Mouse (Mus musculus) CH12.LX (cell line): ENCODE measurements around the gene Fahd2a. TPM values are rescaled to one million over a fixed set of nuclear protein-coding genes. Genes with fewer than 3 reads are reported as not detected.
A peak's percentile ranks its signal among the peaks of the same experiment; 100 is the strongest.

Source experiments
- DNase-seq: peaks from one replicate; pipeline ENCODE4 v3.0.0-alpha.2; 2013; ENCODE audit errors: extremely low read depth
- H3K27ac ChIP-seq: 2 replicates; pipeline ENCODE4 v1.5.1; 2012; ENCODE audit warnings: low read depth, mild to moderate bottlenecking, control low read depth, moderate library complexity; ENCODE audit not compliant: insufficient read depth
- H3K27me3 ChIP-seq: replicated peaks from 2 replicates; pipeline ENCODE3; 2012; ENCODE audit warnings: inconsistent platforms
- H3K36me3 ChIP-seq, 2 experiments: replicated peaks in 1 of 2; 2 replicates each; pipeline versions ENCODE3 to v1.6.1; 2012; ENCODE audit warnings: inconsistent platforms in 1 of 2, low read length in 1 of 2, mild to moderate bottlenecking in 1 of 2, mixed read lengths in 1 of 2, moderate library complexity in 1 of 2; ENCODE audit not compliant: control insufficient read depth in 1 of 2, insufficient read depth in 1 of 2
- H3K4me1 ChIP-seq, 2 experiments: 2 replicates each; pipeline ENCODE4 v1.6.1; 2012; ENCODE audit warnings: inconsistent platforms in 1 of 2, moderate library complexity in 1 of 2; ENCODE audit not compliant: insufficient read depth in 2 of 2, control insufficient read depth in 1 of 2
- H3K4me2 ChIP-seq: 2 replicates; pipeline ENCODE4 v1.6.1; 2012; ENCODE audit warnings: low read depth, mild to moderate bottlenecking, control low read depth; ENCODE audit not compliant: poor library complexity, insufficient read depth, severe bottlenecking
- H3K4me3 ChIP-seq, 3 experiments: fragments of 150-350 bp in 1 of 3; sonication (generic) in 1 of 3; replicated peaks in 1 of 3; 2 replicates each; pipeline versions ENCODE3 to v1.5.1; 2011 to 2012; ENCODE audit warnings: low read depth in 2 of 3, low read length in 2 of 3, mild to moderate bottlenecking in 2 of 3, moderate library complexity in 2 of 3, control low read depth in 1 of 3, improper control_type of control experiment in 1 of 3, inconsistent platforms in 1 of 3, mixed read lengths in 1 of 3; ENCODE audit not compliant: poor library complexity in 1 of 3
- H3K79me2 ChIP-seq: replicated peaks from 2 replicates; pipeline ENCODE4 v1.6.1; 2012; ENCODE audit warnings: mild to moderate bottlenecking, moderate library complexity; ENCODE audit not compliant: control insufficient read depth, poor library complexity, insufficient read depth, severe bottlenecking; ENCODE audit errors: extremely low read depth
- H3K9ac ChIP-seq: 2 replicates; pipeline ENCODE4 v1.6.1; 2012; ENCODE audit warnings: low read depth, mild to moderate bottlenecking, control low read depth, moderate library complexity; ENCODE audit not compliant: insufficient read depth
- H3K9me3 ChIP-seq: replicated peaks from 2 replicates; pipeline ENCODE3; 2012; ENCODE audit warnings: low read length, inconsistent platforms, mixed read lengths
- BHLHE40 ChIP-seq: IDR thresholded peaks from 2 replicates; pipeline ENCODE4 v1.6.1; 2011; ENCODE audit warnings: mild to moderate bottlenecking, low read depth, low read length, improper control_type of control experiment
- CHD1 ChIP-seq: IDR thresholded peaks from 2 replicates; pipeline ENCODE4 v1.6.1; 2012; ENCODE audit warnings: low read depth, low read length, improper control_type of control experiment, inconsistent platforms
- CHD2 ChIP-seq: IDR thresholded peaks from 2 replicates; pipeline ENCODE4 v1.6.1; 2011; ENCODE audit warnings: low read length, improper control_type of control experiment
- CTCF ChIP-seq, 2 experiments: IDR thresholded peaks in 1 of 2; conservative IDR thresholded peaks in 1 of 2; 2 replicates each; pipeline ENCODE4 v1.5.1; 2011 to 2012; ENCODE audit warnings: low read depth in 2 of 2, low read length in 2 of 2, improper control_type of control experiment in 1 of 2, inconsistent platforms in 1 of 2, mild to moderate bottlenecking in 1 of 2, moderate library complexity in 1 of 2
- E2F4 ChIP-seq: IDR thresholded peaks from 2 replicates; pipeline ENCODE4 v1.6.1; 2011; ENCODE audit warnings: low read depth, low read length, improper control_type of control experiment; ENCODE audit not compliant: insufficient replicate concordance
- EP300 ChIP-seq: IDR thresholded peaks from 2 replicates; pipeline ENCODE4 v1.6.1; 2011; ENCODE audit warnings: low read length, improper control_type of control experiment
- GABPA ChIP-seq: IDR thresholded peaks from 2 replicates; pipeline ENCODE4 v1.6.1; 2012; ENCODE audit warnings: low read depth, low read length, improper control_type of control experiment, inconsistent platforms; ENCODE audit not compliant: insufficient replicate concordance
- IRF4 ChIP-seq: IDR thresholded peaks from 2 replicates; pipeline ENCODE4 v1.6.1; 2014; ENCODE audit warnings: low read depth, mild to moderate bottlenecking, inconsistent platforms, low read length, improper control_type of control experiment
- JUN ChIP-seq: IDR thresholded peaks from 2 replicates; pipeline ENCODE4 v1.6.1; 2011; ENCODE audit warnings: low read depth, mild to moderate bottlenecking, low read length, improper control_type of control experiment, moderate library complexity; ENCODE audit not compliant: insufficient read depth
- KAT2A ChIP-seq: IDR thresholded peaks from 2 replicates; pipeline ENCODE4 v1.6.1; 2012; ENCODE audit warnings: low read length, improper control_type of control experiment, inconsistent platforms; ENCODE audit not compliant: insufficient replicate concordance
- MAFK ChIP-seq: IDR thresholded peaks from 2 replicates; pipeline ENCODE4 v1.6.1; 2011; ENCODE audit warnings: low read length, improper control_type of control experiment; ENCODE audit not compliant: insufficient replicate concordance
- MXI1 ChIP-seq: IDR thresholded peaks from 2 replicates; pipeline ENCODE4 v1.6.1; 2011; ENCODE audit warnings: mild to moderate bottlenecking, low read depth, low read length, improper control_type of control experiment
- MYC ChIP-seq: IDR thresholded peaks from 2 replicates; pipeline ENCODE4 v1.6.1; 2011; ENCODE audit warnings: low read depth, mild to moderate bottlenecking, improper control_type of control experiment, low read length
- POLR2AphosphoS2 ChIP-seq: IDR thresholded peaks from 2 replicates; pipeline ENCODE4 v1.6.1; 2011; ENCODE audit warnings: low read depth, low read length, improper control_type of control experiment
- RAD21 ChIP-seq: IDR thresholded peaks from 2 replicates; pipeline ENCODE4 v1.6.1; 2011; ENCODE audit warnings: low read depth, mild to moderate bottlenecking, low read length, improper control_type of control experiment, moderate library complexity
- RCOR1 ChIP-seq: conservative IDR thresholded peaks from 2 replicates; pipeline ENCODE4 v1.6.1; 2012; ENCODE audit warnings: low read depth, mild to moderate bottlenecking, inconsistent platforms, low read length, improper control_type of control experiment
- SIN3A ChIP-seq: IDR thresholded peaks from 2 replicates; pipeline ENCODE4 v1.6.1; 2012; ENCODE audit warnings: low read length, improper control_type of control experiment, inconsistent platforms
- SMC3 ChIP-seq: IDR thresholded peaks from 2 replicates; pipeline ENCODE4 v1.6.1; 2011; ENCODE audit warnings: low read depth, low read length, improper control_type of control experiment
- TCF12 ChIP-seq: IDR thresholded peaks from 2 replicates; pipeline ENCODE4 v1.6.1; 2014; ENCODE audit warnings: low read depth, mild to moderate bottlenecking, inconsistent platforms, low read length, improper control_type of control experiment
- UBTF ChIP-seq: IDR thresholded peaks from 2 replicates; pipeline ENCODE4 v1.6.1; 2012; ENCODE audit warnings: low read depth, mild to moderate bottlenecking, inconsistent platforms, low read length, improper control_type of control experiment, moderate library complexity
- USF2 ChIP-seq: conservative IDR thresholded peaks from 2 replicates; pipeline ENCODE4 v1.6.1; 2011; ENCODE audit warnings: low read depth, low read length, improper control_type of control experiment
- dilution Hi-C: fragments of 300-500 bp; cut with MboI; formaldehyde crosslinking; loops from 2 replicates; pipeline ENCODE4 v1.14.3; 2020; ENCODE audit warnings: low sequenced_read_pairs; ENCODE audit not compliant: extremely low pct_unique_long_range_greater_than_20kb, extremely low pct_ligation_motif_present
- in situ Hi-C: fragments of 300-500 bp; cut with MboI; formaldehyde crosslinking; loops from 3 replicates; pipeline ENCODE4 v1.14.3; 2019; ENCODE audit warnings: low sequenced_read_pairs, low pct_ligation_motif_present, low pct_unique_long_range_greater_than_20kb, mixed read lengths
- polyA plus RNA-seq: library from polyadenylated mRNA; unstranded; fragments of >175 nt; gene quantifications from 2 replicates; pipeline ENCODE4 v1.2.1, GENCODE M21; 2012; ENCODE audit warnings: low read depth; ENCODE audit not compliant: insufficient read length
- total RNA-seq, 2 experiments: library from RNA; depleted of rRNA; stranded (reverse); fragments of 300-350 nt in 1 of 2; fragments of >200 nt in 1 of 2; gene quantifications; 2 replicates each; pipeline ENCODE4 v1.2.3; 2012 to 2014

The Fahd2a gene
- total and polyA plus RNA-seq, 3 experiments, result 4.5 to 9.9 (median 6.6) TPM

DNA sequence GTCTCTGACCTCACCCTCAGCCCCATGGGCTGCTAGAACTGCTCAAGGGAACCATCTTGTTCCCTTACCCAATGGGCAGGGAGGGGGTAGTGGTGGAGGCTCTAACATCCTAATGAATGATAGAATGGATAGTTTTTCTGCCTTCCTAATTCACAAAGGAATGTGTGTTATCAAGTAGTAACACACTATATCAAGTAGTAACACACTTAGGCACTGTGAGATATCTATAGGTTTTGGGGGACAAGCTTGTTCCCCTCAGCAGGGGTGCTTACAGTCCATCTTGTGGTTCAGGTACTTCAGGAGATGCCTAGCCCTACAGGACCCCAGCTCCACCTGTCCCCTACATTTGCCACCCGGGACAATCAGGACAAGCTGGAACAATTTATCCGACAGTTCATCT is 8.8 kb downstream of the Fahd2a start:
- Histone ChIP-seq H3K4me1 (no peaks in the 10 kb centered on the region), H3K9ac (no peak overlapping the region), H3K79me2 (no peaks in the 10 kb centered on the region), H3K27ac (no peak overlapping the region), H3K36me3 (peaks cover 43 to 85% of the 10 kb centered on the region in 2 experiments), H3K27me3 (no peaks in the 10 kb centered on the region), H3K4me2 (no peak overlapping the region), H3K4me3 (no peak overlapping the region), H3K9me3 (no peaks in the 10 kb centered on the region)
- dilution Hi-C loops, result no loop called here
- in situ Hi-C loops, result no loop called here
- DNase-seq, result no peak
- TF ChIP-seq IRF4, result no peak
- no peak for TF ChIP-seq KAT2A
- TF ChIP-seq MYC, result no peak
- no peak for TF ChIP-seq MAFK
- TF ChIP-seq E2F4, result no peak
- no peak for TF ChIP-seq RCOR1
- TF ChIP-seq POLR2AphosphoS2, result no peak
- TF ChIP-seq CHD1, result no peak
- no peak for TF ChIP-seq UBTF
- TF ChIP-seq CHD2, result no peak

GRCm38 (mm10) chr2:127435135-127435534 is 9.2 kb downstream of the Fahd2a start:
- Histone ChIP-seq H3K9ac (no peak overlapping the region), H3K9me3 (no peaks in the 10 kb centered on the region), H3K36me3 (peaks cover 43 to 80% of the 10 kb centered on the region in 2 experiments), H3K4me3 (no peak overlapping the region), H3K4me2 (no peak overlapping the region), H3K27me3 (no peaks in the 10 kb centered on the region), H3K27ac (no peak overlapping the region), H3K4me1 (no peaks in the 10 kb centered on the region), H3K79me2 (no peaks in the 10 kb centered on the region)
- peak; percentile 30 for DNase-seq
- TF ChIP-seq TCF12 (no peak), E2F4 (no peak), SMC3 (peak; percentile 58), RCOR1 (no peak), JUN (no peak), RAD21 (peak; percentile 55), UBTF (no peak), GABPA (no peak), MYC (no peak), SIN3A (no peak), CTCF (conservative IDR thresholded peaks at IDR 0.05 in 1 of 2, IDR thresholded peaks at IDR 0.05 in 1 of 2; ENCODE audit: low read depth in 2 of 2, low read length in 2 of 2) (peak; percentile 37 to 73), EP300 (no peak), BHLHE40 (no peak), USF2 (no peak), MXI1 (no peak)
- in situ Hi-C loops, result no loop called here
- dilution Hi-C loops, result no loop called here
